Mouse (Mus musculus): ENCODE data around the gene Amigo2.

DNA sequence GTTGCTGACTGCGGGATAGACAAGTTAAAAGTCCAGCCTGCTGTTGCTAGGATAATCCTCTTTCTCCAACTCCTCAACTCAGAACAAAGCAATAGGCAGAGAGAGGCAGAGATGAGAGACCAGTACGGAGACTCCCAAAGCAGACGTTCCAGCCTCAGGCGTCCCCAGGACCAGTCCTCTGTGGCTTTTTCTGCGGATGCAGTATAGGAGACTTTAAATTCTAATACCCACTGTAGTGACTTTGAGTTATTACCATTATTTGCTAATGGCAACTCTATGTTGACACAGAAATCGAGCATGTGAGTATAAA, 35.4 kb upstream of the Amigo2 start:
- TF ChIP-seq CTCF (IDR thresholded peaks at IDR 0.05; ENCODE audit: low read depth) (no peak), EP300 (IDR thresholded peaks at IDR 0.05; ENCODE audit: low read depth) (no peak)
